Comparison of ENCODE assay signal across 14 mouse cellular contexts in genomic region chr16:93744804-93745340, GRCm38 (mm10). TPM values are rescaled to one million over a fixed set of nuclear protein-coding genes. Genes with fewer than 3 reads are reported as not detected.
DNase-seq lines count a peak whose midpoint lies in the region; ATAC-seq and TF ChIP-seq lines count a peak whose summit lies in the region.
"Had no signal": no experiment of that assay in that cellular context is flagged by ENCODE, and none has a peak within 500 bp of the region (broad histone marks: within the 10 kb centered on the region; RNA-seq: fewer than 3 reads in every experiment).

No protein-coding gene starts in this region.

- H3K27me3 ChIP-seq in MEL (ENCODE audit: control insufficient read depth in 1 of 2, insufficient read depth in 2 of 2, low read length in 2 of 2) = no peaks in the 10 kb centered on the region
- H3K27me3 ChIP-seq in megakaryocyte, embryonic 14.5 days (replicated peaks) = peaks cover 9% of the 10 kb centered on the region
- H3K27me3 ChIP-seq in hindbrain, embryonic 14.5 days (ENCODE audit: control insufficient read depth, insufficient read depth, low read length) = no peaks in the 10 kb centered on the region
- H3K27me3 ChIP-seq: midbrain, embryonic 13.5 days had no signal

- H3K79me2 ChIP-seq in MEL (ENCODE audit: control insufficient read depth, insufficient read depth, low read length, poor library complexity) = no peaks in the 10 kb centered on the region

- H3K4me3 ChIP-seq in MEL (ENCODE audit: control insufficient read depth in 1 of 2, insufficient read depth in 1 of 2, low read depth in 2 of 2, low read length in 2 of 2) = peak overlapping the region; percentile 14 to 31; a peak in 3 of 4 replicates
- H3K4me3 ChIP-seq in megakaryocyte, embryonic 14.5 days (replicated peaks) = peak overlapping the region; percentile 33
- no peak overlapping the region for H3K4me3 ChIP-seq in hindbrain, embryonic 14.5 days (replicated peaks; ENCODE audit: low read length)
- H3K4me3 ChIP-seq: embryonic facial prominence, embryonic 10.5 days; forebrain, embryonic 10.5 days; midbrain, embryonic 13.5 days had no signal

- TF ChIP-seq POLR2A in MEL (IDR thresholded peaks at IDR 0.05; ENCODE audit: control insufficient read depth in 1 of 2, insufficient read depth in 1 of 2, low read depth in 1 of 2, low read length in 2 of 2, poor library complexity in 1 of 2) = no peak

- H3K4me2 ChIP-seq in hindbrain, embryonic 14.5 days (replicated peaks) = no peak overlapping the region
- H3K4me2 ChIP-seq: midbrain, embryonic 13.5 days had no signal

- peaks cover 10 to 20% of the 10 kb centered on the region in 2 experiments for H3K4me1 ChIP-seq in MEL (ENCODE audit: control insufficient read depth in 1 of 2, insufficient read depth in 2 of 2, low read length in 2 of 2)
- peaks cover 53% of the 10 kb centered on the region for H3K4me1 ChIP-seq in megakaryocyte, embryonic 14.5 days
- no peaks in the 10 kb centered on the region for H3K4me1 ChIP-seq in hindbrain, embryonic 14.5 days (replicated peaks; ENCODE audit: control insufficient read depth, insufficient read depth, low read length)
- H3K4me1 ChIP-seq: midbrain, embryonic 13.5 days had no signal

- peak; percentile 56 to 76; a peak in 3 of 4 replicates for TF ChIP-seq EP300 in MEL (IDR thresholded peaks at IDR 0.05; ENCODE audit: low read depth in 1 of 2, low read length in 2 of 2)

- no peak for TF ChIP-seq CTCF in MEL (IDR thresholded peaks at IDR 0.05 in 2 of 3, conservative IDR thresholded peaks at IDR 0.05 in 1 of 3; ENCODE audit: control insufficient read depth in 1 of 3, insufficient read depth in 1 of 3, low read depth in 2 of 3, low read length in 3 of 3, poor library complexity in 1 of 3, severe bottlenecking in 1 of 3)

- WGBS in hindbrain, embryonic 14.5 days = 88% methylated on average over 10 of the region's 10 CpGs

- DNase-seq in MEL (ENCODE audit: low read depth, low spot score) = peak; percentile 77
- DNase-seq in c-Kit-negative CD71-positive TER-119-positive erythroid progenitor cells, embryonic 14.5 days (ENCODE audit: low read depth, low spot score) = peak; percentile 42
- DNase-seq in liver = peak; percentile 85
- DNase-seq in embryo, embryonic 11 days = no peak
- DNase-seq in hindbrain, embryonic 14.5 days (ENCODE audit: low spot score) = no peak
- no peak for DNase-seq in embryo, embryonic 10.5 days (ENCODE audit: low spot score)
- DNase-seq: cerebellum, adult 2 months; layer of hippocampus, adult 9-11 months had no signal

- H3K9ac ChIP-seq in MEL (ENCODE audit: control insufficient read depth, low read depth, low read length, poor library complexity, severe bottlenecking) = 0 out of 2 replicates have a peak overlapping the region, but pooled peaks have one; percentile 10
- no peak overlapping the region for H3K9ac ChIP-seq in hindbrain, embryonic 14.5 days
- H3K9ac ChIP-seq: midbrain, embryonic 13.5 days had no signal

- ATAC-seq in hindbrain, embryonic 14.5 days (ENCODE audit: low FRiP score) = no peak
- ATAC-seq: hindbrain, postnatal 0 days; midbrain, embryonic 13.5 days had no signal

- TF ChIP-seq RAD21 in MEL (IDR thresholded peaks at IDR 0.05; ENCODE audit: low read depth, low read length) = no peak

- no peaks in the 10 kb centered on the region for H3K9me3 ChIP-seq in MEL (replicated peaks; ENCODE audit: insufficient read depth, low read length)
- H3K9me3 ChIP-seq in megakaryocyte, embryonic 14.5 days = no peaks in the 10 kb centered on the region
- H3K9me3 ChIP-seq in hindbrain, embryonic 14.5 days (ENCODE audit: control insufficient read depth, low read length) = no peaks in the 10 kb centered on the region
- H3K9me3 ChIP-seq: embryonic facial prominence, embryonic 10.5 days; forebrain, embryonic 10.5 days; midbrain, embryonic 13.5 days had no signal

- H3K36me3 ChIP-seq in MEL (ENCODE audit: control insufficient read depth in 1 of 2, insufficient read depth in 2 of 2, low read length in 2 of 2) = peaks cover 0 to 9% of the 10 kb centered on the region in 2 experiments; a peak in 2 of 4 replicates
- peaks cover 57% of the 10 kb centered on the region for H3K36me3 ChIP-seq in megakaryocyte, embryonic 14.5 days (replicated peaks; ENCODE audit: low read length)
- peaks cover 43% of the 10 kb centered on the region for H3K36me3 ChIP-seq in hindbrain, embryonic 14.5 days (replicated peaks; ENCODE audit: control insufficient read depth, insufficient read depth)
- H3K36me3 ChIP-seq: forebrain, embryonic 10.5 days had no signal

- H3K27ac ChIP-seq in MEL (ENCODE audit: control insufficient read depth, low read depth, low read length) = peak overlapping the region; percentile 39
- no peak overlapping the region for H3K27ac ChIP-seq in hindbrain, embryonic 14.5 days
- H3K27ac ChIP-seq: embryonic facial prominence, embryonic 10.5 days; forebrain, embryonic 10.5 days; hindbrain, postnatal 0 days; kidney, postnatal 0 days; midbrain, embryonic 13.5 days had no signal

TF ChIP-seq in MEL, 35 proteins besides CTCF, POLR2A, EP300 and RAD21:
- TF ChIP-seq ETS1 (IDR thresholded peaks at IDR 0.05; ENCODE audit: low read depth, low read length) = peak; percentile 40; the same call in 1 of the 2 replicates
- TF ChIP-seq MXI1 (IDR thresholded peaks at IDR 0.05; ENCODE audit: low read depth, low read length) = 0 out of 2 replicates have a peak, but pooled peaks have one; percentile 23
- peak; percentile 79 for TF ChIP-seq GATA1 (IDR thresholded peaks at IDR 0.05; ENCODE audit: low read depth, low read length)
- TF ChIP-seq BHLHE40 (IDR thresholded peaks at IDR 0.05; ENCODE audit: borderline replicate concordance, low read depth, low read length) = 0 out of 2 replicates have a peak, but pooled peaks have one; percentile 19
- TF ChIP-seq TAL1 (IDR thresholded peaks at IDR 0.05; ENCODE audit: low read length) = peak; percentile 80
- TF ChIP-seq JUND (IDR thresholded peaks at IDR 0.05; ENCODE audit: low read depth, low read length) = no peak
- TF ChIP-seq ZNF384 (IDR thresholded peaks at IDR 0.05; ENCODE audit: low read depth, low read length) = no peak
- peak; percentile 88 for TF ChIP-seq TCF12 (IDR thresholded peaks at IDR 0.05; ENCODE audit: low read depth, low read length)

RNA-seq across cellular contexts. Expression of gene Dop1b, which starts 33.2 kb away (rescaled TPM):
- 5.8 TPM in 2 replicates for total RNA-seq in MEL (2012; rRNA removed)
- polyA plus RNA-seq in MEL (2012; ENCODE audit: insufficient read depth in 1 of 2, insufficient read length in 2 of 2, low read depth in 1 of 2, low replicate concordance in 2 of 2, missing spikeins in 1 of 2) = 10 to 100 TPM in 1 of 2 experiments, not detected in 1; 11.3 TPM
- polyA plus RNA-seq in megakaryocyte, embryonic 14.5 days (2012; ENCODE audit: insufficient read depth, low replicate concordance) = 15.5 and 16.9 TPM in 2 replicates
- 41.8 and 43.2 TPM in 2 replicates for polyA plus RNA-seq in hindbrain, embryonic 14.5 days (2014; fragmentation: Nextera tagmentation; extraction: Ambion mirVana)

Comparison
In these comparisons a context has a peak if more than half of its experiments do, and no peak if none do; other contexts are left out.
1. DNase-seq: peak in MEL (single experiment), c-Kit-negative CD71-positive TER-119-positive erythroid progenitor cells, embryonic 14.5 days (single experiment) and liver (single experiment); none in embryo, embryonic 11 days (single experiment), hindbrain, embryonic 14.5 days (single experiment) and embryo, embryonic 10.5 days (single experiment).